In the genomic region with DNA sequence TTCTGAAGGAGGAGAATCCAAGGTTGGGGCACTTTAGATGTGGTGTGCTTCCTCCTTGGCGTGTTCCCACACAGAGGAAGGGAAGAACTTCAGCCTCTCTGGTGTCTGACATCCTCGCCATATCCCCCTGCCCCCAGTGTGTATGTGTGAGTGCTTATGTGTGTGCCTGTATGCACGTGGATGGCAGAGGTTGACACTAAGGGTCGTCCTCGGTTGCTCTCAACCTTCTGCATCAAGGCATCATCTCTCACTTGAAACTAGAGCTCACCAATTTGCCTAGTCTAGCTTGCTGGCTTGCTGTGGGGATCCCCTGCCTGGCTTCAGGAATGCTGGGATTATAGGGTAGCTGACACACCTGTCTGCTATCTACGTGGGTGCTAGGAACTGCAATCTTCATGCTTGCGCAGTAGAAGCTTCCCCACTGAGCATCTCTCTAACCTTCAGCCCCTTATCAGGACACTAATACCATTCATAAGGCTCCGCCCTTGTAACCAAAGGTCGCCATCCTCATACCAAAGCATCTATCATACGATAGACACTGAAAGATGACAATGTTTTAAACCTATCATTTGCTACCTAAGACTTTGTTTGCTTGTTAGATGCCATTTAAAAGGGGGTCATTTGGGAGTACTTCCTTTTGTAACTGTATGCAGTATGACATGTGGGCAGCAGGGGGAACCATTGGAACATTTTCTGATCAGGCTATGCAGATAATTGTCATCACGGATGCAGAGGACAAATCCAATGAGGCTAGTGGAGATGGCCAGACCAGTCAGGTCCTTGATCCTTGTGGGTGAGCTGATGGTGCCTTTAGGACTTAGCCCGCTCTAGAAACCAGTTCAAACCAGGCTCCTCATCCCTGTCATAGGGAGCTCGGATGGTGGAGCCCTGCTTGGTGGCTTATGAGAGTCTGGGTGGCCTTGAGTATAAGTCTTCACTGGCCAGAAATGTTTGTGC, we compare ENCODE assay signal across 8 mouse cellular contexts. TPM values are rescaled to one million over a fixed set of nuclear protein-coding genes. Genes with fewer than 3 reads are reported as not detected.
DNase-seq lines count a peak whose midpoint lies in the region; ATAC-seq and TF ChIP-seq lines count a peak whose summit lies in the region.

No protein-coding gene starts in this region.

- ATAC-seq in intestine, embryonic 14.5 days (replicated peaks; ENCODE audit: low FRiP score, low TSS enrichment, low read depth): peak; percentile 59
- peak; percentile 79 for ATAC-seq in midbrain, embryonic 11.5 days (ENCODE audit: low FRiP score)

- H3K27ac ChIP-seq in cerebellum, adult 2 months (ENCODE audit: insufficient read depth, low read length): no peak overlapping the region
- no peak overlapping the region for H3K27ac ChIP-seq in intestine, embryonic 14.5 days (ENCODE audit: low read depth)
- H3K27ac ChIP-seq in midbrain, embryonic 11.5 days (ENCODE audit: low read depth, low read length): no peak overlapping the region

- no peak overlapping the region for H3K4me2 ChIP-seq in intestine, embryonic 14.5 days (ENCODE audit: low read length)
- no peak overlapping the region for H3K4me2 ChIP-seq in midbrain, embryonic 11.5 days

- no peaks in the 10 kb centered on the region for H3K27me3 ChIP-seq in cerebellum, adult 2 months (ENCODE audit: control insufficient read depth, insufficient read depth, low read length)
- H3K27me3 ChIP-seq in intestine, embryonic 14.5 days (replicated peaks; ENCODE audit: control insufficient read depth, insufficient read depth, low read length): no peaks in the 10 kb centered on the region
- H3K27me3 ChIP-seq in midbrain, embryonic 11.5 days (ENCODE audit: control insufficient read depth, insufficient read depth, low read length): no peaks in the 10 kb centered on the region

- no peaks in the 10 kb centered on the region for H3K4me1 ChIP-seq in cerebellum, adult 2 months (ENCODE audit: control insufficient read depth, insufficient read depth, low read length)
- no peaks in the 10 kb centered on the region for H3K4me1 ChIP-seq in intestine, embryonic 14.5 days (replicated peaks; ENCODE audit: control insufficient read depth, insufficient read depth, low read length)
- no peaks in the 10 kb centered on the region for H3K4me1 ChIP-seq in midbrain, embryonic 11.5 days (ENCODE audit: control insufficient read depth, insufficient read depth, low read length)

- intact Hi-C loops in left cerebral cortex, postnatal 10 days (cut with DNase I): loop anchor here (2.0 to 5.0 kb wide), 2 partner anchors 59 to 439 kb away; partner anchors contain the start of gene Lbh

- no peak overlapping the region for H3K4me3 ChIP-seq in cerebellum, adult 2 months (replicated peaks; ENCODE audit: insufficient read depth, low read depth, low read length)
- H3K4me3 ChIP-seq in intestine, embryonic 14.5 days (ENCODE audit: low read depth, low read length): no peak overlapping the region
- no peak overlapping the region for H3K4me3 ChIP-seq in midbrain, embryonic 11.5 days (ENCODE audit: low read depth, low read length)

- peak; percentile 51 to 85 for DNase-seq in adrenal gland, adult (ENCODE audit: inconsistent age in 2 of 2, low spot score in 1 of 2)
- DNase-seq in adrenal gland, adult 8-10 months: no peak
- peak; percentile 33 to 46 for DNase-seq in cerebellum, adult 2 months
- peak; percentile 60 for DNase-seq in forelimb bud, embryonic 11.5 days (ENCODE audit: low read depth, low spot score)
- peak; percentile 89 for DNase-seq in intestine, embryonic 14.5 days (ENCODE audit: low spot score)
- peak; percentile 61 to 66 for DNase-seq in left cerebral cortex, postnatal 10 days (ENCODE audit: extremely low spot score in 1 of 2, low spot score in 2 of 2)
- DNase-seq in midbrain, embryonic 11.5 days (ENCODE audit: low spot score, missing footprints): peak; percentile 94
- peak; percentile 77 for DNase-seq in right cerebral cortex, postnatal 4 days

- peak; percentile 51; the same call in 1 of the 2 replicates for TF ChIP-seq CTCF in cerebellum, adult 2 months (IDR thresholded peaks at IDR 0.05; ENCODE audit: borderline replicate concordance, insufficient read depth, low read depth, low read length)

- H3K36me3 ChIP-seq in intestine, embryonic 14.5 days (ENCODE audit: control insufficient read depth, insufficient read depth, low read length): no peaks in the 10 kb centered on the region
- H3K36me3 ChIP-seq in midbrain, embryonic 11.5 days (ENCODE audit: control insufficient read depth, insufficient read depth, low read length): no peaks in the 10 kb centered on the region

- 55% methylated on average over 13 of the region's 13 CpGs for WGBS in cerebellum, adult 2 months
- WGBS in intestine, embryonic 14.5 days: 52% methylated on average over 13 of the region's 13 CpGs
- WGBS in midbrain, embryonic 11.5 days: 57% methylated on average over 13 of the region's 13 CpGs

- H3K9me3 ChIP-seq in intestine, embryonic 14.5 days (ENCODE audit: control insufficient read depth, low read length): no peaks in the 10 kb centered on the region
- H3K9me3 ChIP-seq in midbrain, embryonic 11.5 days (ENCODE audit: control insufficient read depth, low read length): no peaks in the 10 kb centered on the region

- H3K9ac ChIP-seq in intestine, embryonic 14.5 days (ENCODE audit: low read length): no peak overlapping the region
- no peak overlapping the region for H3K9ac ChIP-seq in midbrain, embryonic 11.5 days (ENCODE audit: low read length)

- TF ChIP-seq POLR2A in cerebellum, adult 2 months (IDR thresholded peaks at IDR 0.05; ENCODE audit: borderline replicate concordance, insufficient read depth, low read length): no peak

RNA-seq across cellular contexts. Expression of gene Ypel5, which starts 21.7 kb away (rescaled TPM):
- 100 to 1,000 TPM in 1 of 4 experiments, 10 to 100 TPM in 3; 78.4 to 101 (median 92.9) TPM for total RNA-seq in adrenal gland, adult 8-10 months (2022)
- 93.3 and 105 TPM in 2 replicates for polyA plus RNA-seq in cerebellum, adult 2 months (2012; rRNA removed)
- 35.9 and 39.1 TPM in 2 replicates for polyA plus RNA-seq in intestine, embryonic 14.5 days (2014; fragmentation: Nextera tagmentation; extraction: Ambion mirVana)
- total RNA-seq in left cerebral cortex, postnatal 10 days (2021): 10 to 100 TPM; 49.3 to 53.5 TPM
- polyA plus RNA-seq in midbrain, embryonic 11.5 days (2014; fragmentation: Nextera tagmentation; extraction: Ambion mirVana): 64.5 and 68.0 TPM in 2 replicates
